19 mouse cellular contexts compared by ENCODE assay signal in genomic region chr4:152532872-152533271, GRCm38 (mm10). TPM values are rescaled to one million over a fixed set of nuclear protein-coding genes. Genes with fewer than 3 reads are reported as not detected.
DNase-seq lines count a peak whose midpoint lies in the region.
"Had no signal": no experiment of that assay in that cellular context is flagged by ENCODE, and none has a peak within 500 bp of the region (broad histone marks: within the 10 kb centered on the region; RNA-seq: fewer than 3 reads in every experiment).

No protein-coding gene starts in this region.

- peak; percentile 23 for DNase-seq in adrenal gland, adult 2 months
- DNase-seq in adrenal gland, postnatal 4 days (ENCODE audit: low spot score in 2 of 2) = no peak
- peak; percentile 24 for DNase-seq in gastrocnemius, postnatal 14 days
- DNase-seq in gastrocnemius, adult 18-20 months (ENCODE audit: low spot score) = no peak
- peak; percentile 32 for DNase-seq in retina, embryonic 14.5 days (ENCODE audit: low spot score)
- no peak for DNase-seq in retina, postnatal 1 day
- DNase-seq in frontal cortex, postnatal 14 days (ENCODE audit: low spot score in 2 of 2) = no peak
- DNase-seq in thymus, postnatal 10 days (ENCODE audit: low spot score in 2 of 2) = no peak
- DNase-seq: cerebellum, adult 11-12 months; cerebellum, postnatal 25 days; gastrocnemius, postnatal 25 days; kidney, adult 2 months; kidney, postnatal 14 days; layer of hippocampus, postnatal 36 days; lung, adult 18-20 months; lung, postnatal 14 days; spleen, adult 18-20 months; thymus, postnatal 4 days had no signal

- intact Hi-C loops in gastrocnemius, postnatal 14 days (cut with DNase I; ENCODE audit: low total_unique reads) = no loop called here

RNA-seq across cellular contexts. Expression of gene Kcnab2, which starts 55.2 kb away (rescaled TPM):
- 1 to 10 TPM; 5.9 to 7.9 TPM for total RNA-seq in adrenal gland, adult 2 months (2021)
- 3.2 and 3.6 TPM in 2 replicates for polyA plus RNA-seq in adrenal gland, adult 2 months (2012; rRNA removed)
- 10 to 100 TPM; 10.1 to 10.4 TPM for total RNA-seq in adrenal gland, postnatal 4 days (2021)
- total RNA-seq in gastrocnemius, postnatal 14 days (2021) = 1 to 10 TPM; 2.2 to 3.2 TPM
- total RNA-seq in gastrocnemius, adult 18-20 months (2021) = 1 to 10 TPM in 1 of 2 experiments, under 1 TPM in 1; 0.95 to 1.2 TPM

RNA-seq across cellular contexts. Expression of gene Nphp4, which starts 56.4 kb away (rescaled TPM):
- total RNA-seq in adrenal gland, adult 2 months (2021) = 1 to 10 TPM; 3.8 to 5.0 TPM
- 3.4 and 4.7 TPM in 2 replicates for polyA plus RNA-seq in adrenal gland, adult 2 months (2012; rRNA removed)
- 1 to 10 TPM; 4.5 to 6.5 TPM for total RNA-seq in adrenal gland, postnatal 4 days (2021)
- total RNA-seq in gastrocnemius, postnatal 14 days (2021) = 1 to 10 TPM; 1.2 to 1.3 TPM
- total RNA-seq in gastrocnemius, adult 18-20 months (2021) = 1 to 10 TPM in 1 of 2 experiments, under 1 TPM in 1; 0.85 to 1.1 TPM
- total RNA-seq: monocyte, adult 5-6 weeks had no signal

Comparison
In these comparisons a context has a peak if more than half of its experiments do, and no peak if none do; other contexts are left out.
1. DNase-seq: peak in adrenal gland, adult 2 months (single experiment), gastrocnemius, postnatal 14 days (single experiment) and retina, embryonic 14.5 days (single experiment); none in adrenal gland, postnatal 4 days (0 of 2), gastrocnemius, adult 18-20 months (single experiment), retina, postnatal 1 day (single experiment), frontal cortex, postnatal 14 days (0 of 2) and thymus, postnatal 10 days (0 of 2).